Mouse (Mus musculus) spleen, adult 18-20 months (tissue): Measurements from ENCODE around the gene Nfic.

Experiments
- DNase-seq, 2 experiments: peaks; one replicate each; pipeline ENCODE4 v3.0.0; 2022; ENCODE audit warnings: mixed read lengths in 2 of 2

Gene Nfic

DNA sequence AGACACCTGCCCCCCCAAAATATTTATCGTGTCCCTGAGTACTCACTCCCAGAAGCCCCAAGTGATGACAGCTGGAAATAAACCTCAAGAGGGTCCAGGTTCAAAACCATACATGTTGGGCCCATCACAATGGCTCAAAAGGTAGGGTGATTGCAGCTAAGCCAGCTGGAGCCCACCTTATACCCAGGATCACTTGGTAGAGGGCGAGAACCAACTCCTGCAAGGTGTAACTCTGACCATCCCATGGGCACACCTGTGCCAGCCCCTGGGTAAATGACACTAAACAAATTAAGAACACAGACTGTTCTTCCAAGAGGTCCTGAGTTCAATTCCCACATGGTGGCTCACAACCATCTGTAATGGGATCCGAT is 76.3 kb downstream of the Nfic start:
- no peak for DNase-seq

DNA sequence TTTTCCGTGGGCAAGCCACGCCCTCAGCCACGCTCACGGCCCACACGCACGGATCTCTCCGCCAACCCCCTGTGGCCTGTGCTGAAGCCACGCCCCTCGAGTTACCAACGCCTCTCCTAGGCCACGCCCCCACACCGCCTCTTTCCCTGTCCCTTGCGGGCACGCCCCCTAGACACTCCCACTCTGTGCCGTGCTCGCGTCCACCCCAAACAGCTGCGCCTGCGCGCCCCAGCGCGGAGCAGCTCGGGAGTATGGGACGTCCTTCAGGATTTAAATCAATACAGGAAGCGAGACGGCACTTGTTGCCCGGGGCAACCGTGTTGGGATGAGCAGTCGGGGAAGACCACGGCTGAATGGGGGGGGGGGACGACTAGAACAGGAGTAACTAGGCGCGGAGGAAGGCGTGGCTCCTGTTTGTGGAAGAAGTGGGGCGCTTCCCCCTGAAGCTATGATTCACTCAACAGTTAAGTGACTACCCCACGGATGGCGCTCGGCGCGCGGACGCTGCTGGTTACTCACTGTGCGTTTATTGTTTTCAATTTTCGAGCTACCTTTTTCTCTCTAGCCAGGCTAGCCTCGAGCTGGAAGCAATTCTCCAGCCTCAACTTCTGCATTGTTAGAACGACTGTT is 76.8 kb downstream of the Nfic start:
- peak; percentile 100 for DNase-seq

DNA sequence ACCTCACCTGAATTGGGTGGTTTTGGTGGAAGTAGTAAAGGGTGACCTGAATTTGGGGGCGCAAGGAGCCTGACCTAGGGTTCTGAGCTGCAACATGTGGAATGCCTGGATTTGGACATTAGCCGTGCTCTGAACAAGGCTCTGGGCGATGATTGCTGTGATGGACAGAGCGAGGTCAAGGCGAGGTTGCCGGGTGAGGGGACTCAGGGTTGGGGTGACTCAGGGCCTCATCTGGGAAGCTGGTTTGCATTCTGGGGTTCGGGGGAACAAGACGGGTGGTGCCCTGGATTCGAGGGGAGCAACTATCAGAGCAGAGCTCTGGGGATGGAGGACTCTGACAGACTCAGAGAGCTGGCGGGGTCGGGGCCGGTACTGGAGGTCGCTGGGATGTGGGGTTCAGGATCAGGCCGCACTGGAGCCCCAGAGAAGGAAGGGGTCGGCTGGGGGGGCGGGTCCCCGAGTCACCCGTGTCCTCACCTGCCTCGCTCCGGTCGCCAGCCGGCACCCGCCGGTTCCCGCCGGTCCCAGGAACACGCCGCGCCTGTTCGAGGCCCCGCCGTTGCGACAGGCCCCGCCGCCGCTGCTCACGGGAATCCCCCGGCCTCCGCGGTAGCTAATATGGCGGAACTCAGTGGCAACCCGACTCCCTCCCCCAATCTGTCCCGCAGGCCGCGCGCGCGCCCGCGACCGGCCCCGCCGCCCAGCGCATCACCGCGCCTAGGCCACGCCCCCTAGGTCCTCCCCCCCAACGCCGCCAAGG is 77.5 kb downstream of the Nfic start, which contains the start of gene Fzr1:
Fzr1 (minus strand) TSS at position 724 of the 760 bp plus-strand sequence.
- no peak for DNase-seq

DNA sequence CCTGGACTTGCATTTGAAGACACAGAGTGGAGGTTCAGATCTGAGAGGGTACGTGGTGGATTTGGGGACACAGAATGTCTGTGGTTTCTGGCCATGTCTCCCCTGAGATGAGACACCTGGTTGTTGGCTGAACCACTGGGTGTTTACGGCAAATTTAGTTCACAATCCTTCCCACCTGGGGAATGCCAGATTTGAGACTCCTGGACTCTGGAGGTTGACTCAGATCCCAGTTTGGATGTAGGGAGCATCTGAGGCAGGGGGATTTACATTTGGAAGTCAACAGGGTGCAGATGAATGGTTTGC is 78.1 kb downstream of the Nfic start:
- DNase-seq, result no peak

DNA sequence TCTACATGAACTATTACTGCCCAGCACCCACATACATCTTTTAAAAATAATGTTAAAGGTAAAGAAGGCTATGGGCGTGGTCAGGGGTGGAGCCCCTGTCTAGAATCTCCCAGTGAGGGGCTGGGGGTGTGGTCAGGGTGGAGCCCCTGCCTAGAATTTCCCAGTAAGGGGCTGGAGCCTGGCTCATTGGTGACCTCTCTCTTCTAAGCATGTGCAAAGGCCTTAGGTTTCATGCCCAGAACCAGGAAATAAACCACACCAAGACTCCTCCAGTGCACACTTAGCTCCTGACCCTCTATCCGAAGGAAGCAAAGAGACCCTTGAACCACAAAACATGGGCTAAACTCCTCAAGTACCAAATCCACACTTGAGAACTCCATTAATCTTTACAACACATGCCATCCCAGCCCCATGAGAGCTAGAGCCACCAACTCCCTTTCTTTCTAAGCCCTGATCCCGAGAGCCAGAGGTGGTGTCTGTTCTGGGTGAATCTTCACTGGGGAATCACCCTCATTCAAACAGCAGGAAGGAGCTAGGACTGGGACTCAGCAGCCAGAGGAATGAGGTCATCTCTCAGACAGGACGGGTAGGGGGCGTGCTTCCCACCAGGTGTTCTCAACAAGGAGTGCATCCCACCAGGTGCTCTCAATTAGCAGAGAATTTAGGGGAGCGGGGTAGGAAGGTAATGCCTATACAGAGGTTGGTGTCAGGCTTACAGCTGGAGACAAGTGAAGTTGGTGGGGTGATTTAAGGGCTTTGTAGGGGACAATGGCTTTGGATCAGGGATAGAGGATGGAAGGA is 78.7 kb downstream of the Nfic start:
- DNase-seq, result no peak

DNA sequence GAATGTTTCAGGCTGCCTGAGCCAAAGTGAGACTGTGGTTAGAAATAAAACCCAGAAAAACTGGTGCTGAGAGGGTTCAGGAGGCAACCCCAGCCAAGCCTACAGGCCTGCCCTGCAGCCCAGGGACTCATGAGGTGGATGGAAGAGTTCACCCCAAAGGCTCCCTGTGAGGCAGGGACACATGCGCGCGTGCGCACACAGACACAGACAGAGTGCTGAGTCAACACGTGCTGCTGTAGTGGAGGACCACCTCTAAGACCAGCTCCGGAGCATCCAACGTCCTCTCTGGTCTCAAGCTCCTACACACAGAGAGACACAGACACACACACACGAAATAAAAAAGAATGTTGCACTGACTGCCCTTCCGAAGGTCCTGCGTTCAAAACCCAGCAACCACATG is 80.1 kb downstream of the Nfic start:
- DNase-seq, result no peak

DNA sequence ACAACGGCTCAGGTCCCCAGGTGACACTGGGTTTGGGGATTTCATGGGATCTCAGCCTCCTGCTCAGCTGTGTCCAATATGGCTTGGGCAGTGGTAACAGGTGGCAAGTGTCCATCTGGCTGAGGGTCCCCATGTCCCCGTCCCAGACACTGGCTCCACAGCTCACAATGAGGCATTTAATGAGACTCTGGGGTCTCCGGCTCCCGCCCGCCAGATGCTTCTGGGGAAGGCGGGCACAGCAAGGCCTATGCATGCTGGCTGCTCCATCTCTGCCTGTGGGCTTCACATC is 88.3 kb downstream of the Nfic start:
- no peak for DNase-seq

DNA sequence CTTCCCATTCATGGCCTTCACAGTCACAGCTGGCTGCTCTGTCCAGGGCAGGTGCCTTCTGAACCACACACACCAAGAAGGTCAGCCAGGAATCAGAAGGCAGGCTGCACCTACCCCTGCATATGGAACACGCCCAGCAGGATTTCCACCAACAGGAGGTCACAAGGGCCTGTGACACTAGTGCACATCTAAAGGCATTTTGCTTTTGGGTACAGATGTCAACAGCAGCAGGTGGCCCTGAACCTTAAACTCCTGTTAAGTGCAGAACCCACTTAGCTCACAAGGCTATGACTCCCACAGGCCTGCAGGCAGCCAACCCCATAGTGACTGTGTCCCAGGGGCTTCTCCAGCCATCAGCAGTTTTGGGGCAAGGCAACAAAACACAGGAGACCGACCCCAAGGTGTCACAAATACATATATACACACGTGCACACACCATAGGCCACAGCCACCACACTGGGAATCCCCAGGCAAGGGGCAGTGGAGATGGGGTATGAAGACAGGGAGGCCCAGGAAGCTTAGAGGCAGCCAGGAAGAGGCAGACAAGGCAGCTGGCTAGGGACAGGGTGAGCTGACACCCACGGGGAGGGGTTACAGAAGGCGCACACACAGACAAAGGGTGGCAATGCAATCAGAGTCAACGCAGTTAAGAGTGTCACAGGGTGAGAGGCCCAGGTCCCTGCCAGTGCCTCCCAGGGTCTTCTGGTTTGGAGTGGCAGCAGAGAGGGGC is 88.8 kb downstream of the Nfic start:
- DNase-seq, result no peak

DNA sequence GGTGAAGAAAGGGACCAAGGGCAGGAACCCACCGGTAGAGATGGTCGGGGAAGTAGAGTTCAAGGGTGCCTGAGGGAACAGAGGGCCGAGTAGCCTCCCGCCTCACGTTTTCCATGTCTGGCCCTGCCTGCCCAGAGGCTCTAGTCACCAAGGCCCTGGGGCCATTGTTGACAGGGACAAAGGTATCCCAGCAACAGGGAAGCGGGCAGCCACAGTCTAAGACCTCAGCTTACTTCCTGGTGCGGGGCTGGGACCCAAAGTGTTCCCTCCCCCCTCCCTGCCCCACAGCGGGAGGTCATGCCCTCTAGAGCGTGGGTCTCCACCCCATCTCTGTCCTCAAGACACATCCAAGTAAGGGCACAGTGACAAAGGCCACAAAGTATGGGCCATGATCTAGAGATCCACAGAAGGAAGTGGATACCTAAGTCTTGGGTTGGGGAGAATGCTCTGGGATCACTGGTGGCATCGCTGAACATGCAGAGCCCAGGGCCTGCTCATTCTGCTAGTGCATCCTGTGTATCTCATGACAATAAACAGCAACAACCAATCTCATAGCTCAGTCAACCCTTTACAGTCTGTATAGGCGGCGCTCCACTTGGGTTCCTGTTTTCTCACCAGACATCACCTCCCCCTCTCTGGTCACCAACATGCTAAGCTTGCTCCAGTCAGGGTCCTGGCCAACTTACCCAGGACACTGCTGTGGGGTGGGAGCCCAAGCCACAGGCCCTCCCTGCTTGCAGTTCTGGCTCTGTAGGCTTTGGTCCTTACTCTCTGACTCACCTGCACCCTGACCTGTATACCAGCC is 89.6 kb downstream of the Nfic start, which contains the start of gene 4930404N11Rik:
4930404N11Rik (minus strand) TSS at position 145 of the 805 bp plus-strand sequence.
- no peak for DNase-seq

DNA sequence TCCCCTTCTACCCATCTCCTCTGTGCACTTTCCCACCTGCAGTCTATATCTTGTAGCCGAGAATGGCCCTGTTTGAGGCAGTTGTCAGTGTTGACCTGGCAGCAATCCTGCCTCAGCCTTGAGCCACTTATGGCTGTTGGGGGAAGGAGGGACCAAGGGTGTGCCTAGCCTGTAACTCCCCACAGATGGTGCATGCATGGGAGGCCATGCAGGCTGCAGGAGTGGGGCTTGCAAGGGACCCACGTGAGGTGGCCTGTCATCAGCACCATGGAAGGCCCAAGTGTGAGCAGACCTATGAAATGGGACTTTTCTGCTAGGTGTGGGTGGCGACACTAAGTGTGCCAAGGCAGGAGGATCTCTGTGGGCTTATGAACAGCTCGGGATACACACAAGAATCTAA is 90.4 kb downstream of the Nfic start:
- DNase-seq, result no peak

DNA sequence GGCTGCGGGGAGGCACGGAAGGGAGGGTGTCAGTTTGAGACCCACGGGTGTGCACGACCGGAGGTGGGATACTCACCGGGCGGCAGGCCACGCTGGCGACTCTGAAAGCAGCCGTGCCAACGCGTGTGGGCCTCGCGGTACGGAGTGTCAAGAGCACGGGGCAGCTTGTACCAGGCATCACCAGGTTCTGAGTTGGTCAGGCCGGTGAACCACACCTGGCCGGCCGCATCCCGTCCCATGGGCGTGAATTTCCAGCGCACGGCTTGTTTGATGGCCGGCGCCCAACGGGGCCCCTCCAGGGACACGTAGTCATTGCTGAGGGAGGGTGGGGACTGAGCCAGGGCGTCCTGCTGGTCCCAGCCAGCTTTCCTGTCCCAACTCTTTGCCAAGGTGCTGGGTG is 90.8 kb downstream of the Nfic start:
- no peak for DNase-seq

DNA sequence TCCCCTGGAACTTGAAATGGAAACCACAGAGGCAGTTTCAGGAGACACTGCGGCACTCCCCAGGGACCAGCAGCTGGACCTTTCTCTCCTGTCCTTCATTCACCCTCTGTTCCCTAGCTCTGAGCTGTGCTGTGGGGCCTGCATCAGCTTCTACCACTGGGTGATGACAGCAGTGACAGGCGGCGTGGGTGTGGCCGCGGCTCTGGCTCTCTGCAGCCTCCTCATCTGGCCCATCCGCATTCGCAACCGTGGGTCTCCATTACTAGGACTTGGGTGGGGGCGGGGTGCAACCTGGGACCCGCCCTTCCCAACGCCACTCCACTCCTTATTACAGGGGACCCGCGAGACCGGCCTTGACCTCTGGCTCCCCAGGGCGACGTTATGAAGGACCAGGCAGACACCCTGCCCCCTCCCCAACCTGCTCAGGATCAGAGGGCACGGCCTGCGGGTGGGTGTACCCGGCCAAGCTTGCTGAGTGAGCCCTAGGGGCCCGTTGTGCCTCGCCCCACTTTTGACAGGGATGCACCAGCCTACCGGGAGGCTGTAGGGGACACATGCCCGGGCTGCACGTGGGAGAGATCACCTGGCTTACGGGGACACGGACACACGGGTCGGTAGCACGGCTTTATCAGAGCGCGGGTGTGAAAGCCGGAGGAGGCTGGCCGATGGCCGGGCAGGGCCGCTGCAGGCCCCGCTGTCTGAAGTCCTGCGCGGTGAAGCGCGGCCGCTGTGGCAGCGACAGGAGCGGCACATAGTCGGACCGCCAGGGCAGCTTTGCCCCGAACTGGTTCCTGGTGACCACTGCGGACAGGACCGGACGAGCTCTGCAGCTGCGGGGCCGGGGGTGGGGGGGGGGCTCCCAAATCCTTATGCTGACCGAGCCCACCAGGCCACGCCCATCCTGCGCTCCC is 91.7 kb downstream of the Nfic start:
- DNase-seq, result no peak

DNA sequence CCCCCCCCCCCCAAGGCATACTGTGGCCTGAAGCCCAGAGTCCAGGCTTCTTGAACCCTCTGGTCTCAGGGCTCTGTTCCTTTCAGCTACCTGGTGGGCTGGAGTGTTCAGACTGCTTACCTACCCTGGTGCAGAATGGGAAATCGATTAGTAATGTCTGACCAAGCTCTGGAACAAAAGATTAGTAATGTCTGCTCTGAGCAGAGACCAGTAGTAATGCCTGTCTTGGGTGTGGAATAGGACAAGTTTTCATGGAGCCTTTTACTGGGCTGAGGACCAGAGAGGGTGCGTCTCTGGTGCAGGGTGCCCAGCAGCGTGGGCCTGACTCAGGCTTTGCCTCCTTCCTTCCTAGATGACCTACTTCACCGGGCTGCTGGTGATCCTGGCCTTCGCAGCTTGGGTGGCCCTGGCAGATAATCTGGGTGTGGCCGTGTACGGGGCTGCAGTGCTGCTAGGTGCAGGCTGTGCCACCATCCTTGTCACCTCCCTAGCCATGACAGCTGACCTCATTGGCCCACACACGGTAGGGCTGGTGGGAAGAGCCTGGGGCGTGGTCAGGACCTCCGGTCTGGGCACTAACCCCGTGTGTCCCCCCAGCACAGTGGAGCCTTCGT is 93.0 kb downstream of the Nfic start:
- no peak for DNase-seq

DNA sequence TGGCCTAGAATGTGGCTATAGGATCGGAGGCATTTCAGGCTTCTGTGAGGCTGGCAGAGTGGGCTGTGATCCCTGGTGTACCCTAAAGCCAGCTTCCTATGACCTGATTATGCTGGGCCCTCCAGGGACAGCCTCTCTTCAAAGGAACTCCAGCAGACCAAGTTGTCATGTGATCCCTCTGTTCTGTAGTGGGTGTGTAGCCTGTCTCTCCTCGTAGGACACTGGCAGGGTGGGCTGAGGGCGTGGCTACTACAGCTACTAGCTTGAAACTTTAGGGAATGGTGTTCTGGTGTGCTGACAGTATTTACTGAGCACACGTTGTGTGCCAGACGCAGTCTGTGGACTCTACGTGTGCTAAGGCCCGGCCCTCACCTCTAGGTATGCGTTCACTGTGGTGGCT is 94.7 kb downstream of the Nfic start:
- no peak for DNase-seq

DNA sequence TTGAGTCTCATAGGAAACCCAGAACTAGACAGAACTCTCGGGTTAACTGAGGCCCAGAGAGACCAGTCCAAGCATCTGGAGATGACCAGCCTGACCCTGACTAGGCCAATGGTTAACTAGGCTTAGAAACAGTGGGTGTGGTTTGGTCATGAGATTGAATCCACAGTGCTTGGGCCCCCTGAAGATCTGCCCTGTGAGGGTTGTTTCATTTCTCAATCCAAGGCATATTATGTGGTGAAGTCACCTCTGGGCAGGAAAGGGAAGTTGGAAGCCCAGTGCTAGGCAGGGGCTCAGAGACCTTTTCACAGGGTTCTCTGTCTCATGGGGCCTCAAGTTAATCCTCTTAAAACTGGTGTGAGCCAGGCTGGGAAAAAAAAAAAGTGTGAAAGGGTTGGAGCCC is 96.6 kb downstream of the Nfic start:
- no peak for DNase-seq

DNA sequence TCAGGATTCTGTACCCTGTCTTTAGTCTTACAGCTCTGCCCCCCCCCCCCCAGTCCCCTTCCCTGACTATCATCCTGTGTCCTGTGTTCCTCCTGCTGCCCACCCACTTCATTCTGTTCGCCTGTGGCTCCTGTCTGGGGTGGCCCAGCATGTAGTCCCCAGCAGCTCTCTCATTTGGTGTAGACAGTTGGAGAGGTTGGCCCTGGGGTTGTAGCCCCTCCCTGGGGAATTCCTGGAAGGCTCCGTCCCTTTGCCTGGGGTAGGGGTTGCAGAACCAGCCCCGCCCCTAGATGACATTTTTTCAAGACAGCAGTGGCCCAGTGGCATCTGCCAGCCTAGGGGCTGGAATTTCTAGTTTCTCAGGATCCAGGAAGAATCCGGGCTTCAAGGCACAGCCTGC is 97.2 kb downstream of the Nfic start:
- DNase-seq, result no peak

DNA sequence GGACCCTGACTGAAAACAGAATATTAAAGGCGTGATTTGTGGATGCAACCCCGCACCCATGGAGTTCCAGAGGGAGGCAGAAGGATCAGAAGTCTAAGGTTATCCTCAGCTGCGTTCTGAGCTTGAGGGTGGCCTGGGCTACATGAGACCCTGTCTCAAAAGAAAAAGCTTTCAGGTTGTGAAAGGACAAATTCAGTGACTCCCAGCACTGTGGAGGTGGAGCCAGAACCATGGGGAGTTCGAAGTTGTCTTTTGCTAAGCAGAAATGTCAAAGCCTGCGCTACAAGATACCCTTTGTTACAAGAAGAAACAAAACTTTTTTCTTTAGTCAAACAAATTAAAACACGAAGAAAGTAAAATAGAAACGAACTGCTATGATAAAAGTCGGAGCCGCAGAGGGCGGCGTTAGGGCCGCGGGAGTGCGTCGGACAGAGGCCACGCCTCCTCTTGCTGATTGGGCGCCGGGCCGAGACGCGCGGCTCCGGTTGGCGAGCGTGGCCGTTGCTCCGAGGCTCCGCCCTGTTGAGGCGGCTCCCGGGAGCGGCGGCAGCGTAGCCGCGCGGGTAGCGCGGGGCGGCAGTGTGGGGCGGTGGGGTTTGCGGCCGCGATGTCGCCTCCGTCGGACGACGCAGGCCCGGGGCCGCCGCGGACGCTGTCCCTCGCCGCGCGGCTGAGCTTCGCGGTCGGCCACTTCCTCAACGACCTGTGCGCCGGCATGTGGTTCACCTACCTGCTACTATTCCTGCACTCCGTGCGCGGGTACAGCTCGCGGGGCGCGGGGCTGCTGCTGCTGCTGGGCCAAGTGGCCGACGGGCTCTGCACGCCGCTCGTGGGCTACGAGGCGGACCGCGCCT is 98.2 kb downstream of the Nfic start, which contains the start of gene Mfsd12:
Mfsd12 (plus strand) TSS at position 501 of the 854 bp plus-strand sequence.
- DNase-seq, result peak; percentile 83 to 86

DNA sequence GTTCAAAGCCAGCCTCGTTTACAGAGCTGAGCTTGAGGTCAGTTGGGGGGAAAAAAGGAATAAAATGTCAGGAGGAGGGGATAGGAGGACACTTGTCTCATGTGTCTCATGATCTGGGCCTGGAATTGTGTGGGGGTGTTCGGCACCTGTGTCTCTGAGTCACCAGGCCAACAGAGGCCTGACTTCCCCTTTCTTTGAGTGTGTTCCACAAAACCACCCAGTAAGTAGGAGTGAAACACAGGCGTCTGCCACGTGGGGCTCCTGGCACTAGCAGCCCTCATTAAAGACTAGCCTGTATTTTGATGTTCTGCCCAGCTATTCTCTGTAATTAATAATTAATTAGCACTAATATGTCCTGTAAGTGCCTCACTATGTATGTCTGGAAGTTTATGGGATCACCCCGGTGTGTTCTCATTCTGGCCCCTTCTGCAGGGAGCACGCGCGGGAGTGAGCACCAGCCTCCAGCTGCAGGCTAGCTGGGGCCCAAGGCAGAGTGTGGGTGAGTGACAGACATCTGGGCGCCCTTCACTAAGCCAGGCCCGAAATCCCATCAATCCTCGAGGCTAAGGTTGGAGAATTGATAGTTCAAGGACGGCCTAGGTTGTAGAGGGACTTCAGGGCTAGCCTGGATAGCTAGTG is 99.0 kb downstream of the Nfic start:
- DNase-seq, result no peak

DNA sequence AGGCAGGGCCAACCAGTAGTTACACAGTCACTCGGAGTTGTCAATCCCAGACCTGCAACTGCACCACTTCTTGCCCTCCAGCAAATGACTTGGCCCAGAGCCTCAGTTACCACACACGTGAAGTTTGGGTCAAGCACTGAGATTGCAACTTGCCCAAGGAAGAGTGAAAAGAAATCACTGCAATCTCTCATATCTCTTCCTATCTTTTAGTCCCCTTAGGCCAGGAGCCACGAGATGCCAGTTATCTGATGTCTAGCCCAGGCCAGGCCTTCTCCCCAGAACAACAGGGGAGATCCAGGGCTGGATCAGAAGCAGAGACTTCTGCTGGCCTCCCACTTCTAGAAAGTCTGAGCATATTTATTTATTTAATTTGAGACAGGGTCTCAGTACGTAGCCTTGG is 99.9 kb downstream of the Nfic start:
- no peak for DNase-seq
